Mouse (Mus musculus): ENCODE data around the gene Spata3.
A peak's percentile ranks its signal among the peaks of the same experiment; 100 is the strongest.

DNA sequence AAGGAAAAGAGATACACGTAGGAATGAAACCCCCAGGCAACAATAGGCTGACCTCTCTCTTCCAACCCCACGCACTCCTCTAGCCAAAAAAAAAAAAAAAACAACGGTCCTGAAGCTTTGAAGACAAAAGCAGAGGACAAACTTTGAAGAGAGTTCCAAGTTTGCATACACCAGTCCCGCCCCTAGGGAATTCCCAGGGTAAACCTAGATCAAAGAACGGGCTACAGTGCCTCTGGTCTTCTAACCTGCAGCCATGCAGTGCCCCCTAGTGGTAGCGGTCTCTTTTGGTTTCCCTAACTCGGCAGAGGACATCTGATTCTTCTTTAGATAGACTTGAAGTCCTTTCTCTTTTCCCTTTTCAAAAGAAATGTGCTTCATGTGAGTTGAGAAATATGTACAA is 8.8 kb upstream of the Spata3 start:
- peak; percentile 85 for TF ChIP-seq CTCF (IDR thresholded peaks at IDR 0.05; ENCODE audit: low read depth, low read length)
- no peak for TF ChIP-seq POLR2A (IDR thresholded peaks at IDR 0.05; ENCODE audit: extremely low read depth, insufficient read depth, low read length)

All from liver, adult 2 months (tissue).